Mouse (Mus musculus) myocyte (in vitro differentiated cells): ENCODE measurements around the gene Map1s.
A peak's percentile ranks its signal among the peaks of the same experiment; 100 is the strongest.

ENCODE experiments used
- MAX ChIP-seq: IDR thresholded peaks from one replicate; pipeline ENCODE4 v1.6.1; 2011; ENCODE audit warnings: low read depth, mild to moderate bottlenecking, control low read depth
- MYOD1 ChIP-seq, 3 experiments: IDR thresholded peaks; one replicate each; pipeline ENCODE4 v1.6.1; 2011; ENCODE audit warnings: control low read depth in 2 of 3, low read depth in 2 of 3, mild to moderate bottlenecking in 2 of 3, moderate library complexity in 1 of 3; ENCODE audit not compliant: insufficient read length in 2 of 3, control insufficient read depth in 1 of 3
- POLR2A ChIP-seq: IDR thresholded peaks from one replicate; pipeline ENCODE4 v1.6.1; 2011; ENCODE audit warnings: low read depth, mild to moderate bottlenecking, control low read depth, moderate library complexity; ENCODE audit not compliant: insufficient read length
- POLR2AphosphoS2 ChIP-seq: IDR thresholded peaks from one replicate; pipeline ENCODE4 v1.6.1; 2011; ENCODE audit warnings: low read depth, control low read depth; ENCODE audit not compliant: insufficient read length
- TCF12 ChIP-seq: IDR thresholded peaks from one replicate; pipeline ENCODE4 v1.6.1; 2011; ENCODE audit warnings: mild to moderate bottlenecking, control low read depth; ENCODE audit not compliant: poor library complexity, insufficient read depth, severe bottlenecking
- USF1 ChIP-seq: IDR thresholded peaks from one replicate; pipeline ENCODE4 v1.6.1; 2011; ENCODE audit warnings: low read depth, mild to moderate bottlenecking, control low read depth, moderate library complexity

- TF ChIP-seq POLR2AphosphoS2 (peak; percentile 45), POLR2A (peak; percentile 49), MYOD1 (IDR thresholded peaks at IDR 0.05; ENCODE audit: control insufficient read depth in 1 of 3, insufficient read length in 2 of 3, low read depth in 2 of 3) (peak in 1 of 3 experiments; percentile 6), MAX (no peak), USF1 (no peak), TCF12 (no peak)
Measured at GRCm38 (mm10) chr8:70863956-70864711, 41.6 kb upstream of the Map1s start.
